Mouse (Mus musculus): ENCODE data around the gene Gm20683.

DNA sequence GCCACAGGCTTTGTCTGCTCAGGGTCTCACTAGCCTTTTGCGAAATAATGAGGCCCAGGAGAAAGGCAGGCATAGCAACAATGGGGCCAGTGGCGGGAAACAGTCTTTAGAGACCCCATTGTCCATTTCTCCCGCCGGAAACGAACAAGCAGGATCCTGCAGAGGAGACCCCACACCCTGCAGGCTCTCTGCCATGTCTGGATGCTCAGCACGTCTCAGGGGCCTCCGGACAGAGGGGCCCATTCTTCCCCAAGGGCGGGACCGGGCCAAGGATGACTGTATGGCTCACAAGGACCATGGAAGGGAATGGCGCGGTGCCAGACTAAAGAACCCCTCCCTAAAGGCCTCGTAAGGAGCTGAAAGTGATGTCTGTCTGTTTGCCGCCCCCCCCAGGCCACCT, 47.4 kb downstream of the Gm20683 start:
- TF ChIP-seq CTCF (IDR thresholded peaks at IDR 0.05) (no peak), EP300 (IDR thresholded peaks at IDR 0.05) (no peak)

Measured in lung, postnatal 0 days (tissue).